Mouse (Mus musculus) monocyte, adult 2 months (primary cell): ENCODE results near the gene Igfbp5.

Experiments
- DNase-seq, 2 experiments: peaks; one replicate each; pipeline ENCODE4 v3.0.0; 2022; ENCODE audit warnings: low spot score in 2 of 2, low read depth in 1 of 2

Igfbp5 gene

GRCm38 (mm10) chr1:72811061-72811460 is 63.6 kb downstream of the Igfbp5 start:
- no peak for DNase-seq

- no peak for DNase-seq
Observed at GRCm38 (mm10) chr1:72809951-72810675, 64.6 kb downstream of the Igfbp5 start.

DNA sequence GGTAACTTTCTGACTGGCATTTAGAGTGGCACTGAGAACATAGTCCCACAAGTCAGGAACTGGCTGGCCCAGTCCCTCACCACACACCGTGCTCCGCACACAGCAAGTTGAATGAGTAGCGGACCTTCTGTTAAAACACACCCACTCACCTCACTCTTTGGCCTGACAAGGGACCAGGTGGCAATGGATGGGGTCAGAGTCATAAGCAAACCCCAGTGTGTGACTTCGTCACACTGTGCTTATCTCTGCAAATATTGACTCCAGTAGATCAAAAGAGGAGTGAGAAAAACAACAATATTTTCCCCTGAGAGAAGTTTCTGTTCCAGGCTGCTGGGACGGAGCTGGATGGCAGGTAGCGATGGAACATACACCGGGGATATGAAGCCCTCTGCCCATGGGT is 65.4 kb downstream of the Igfbp5 start:
- no peak for DNase-seq
